Mouse (Mus musculus) embryonic fibroblast, embryonic 13.5 days (primary cell): ENCODE data around the gene Hoxc6. TPM values are rescaled to one million over a fixed set of nuclear protein-coding genes. Genes with fewer than 3 reads are reported as not detected.

ENCODE experiments used
- H3K27ac ChIP-seq: 2 replicates; pipeline ENCODE4 v1.5.1; 2012; ENCODE audit warnings: low read length, control low read depth, inconsistent platforms; ENCODE audit not compliant: insufficient read depth
- H3K4me1 ChIP-seq: 2 replicates; pipeline ENCODE4 v1.6.1; 2011; ENCODE audit warnings: low read length; ENCODE audit not compliant: control insufficient read depth, insufficient read depth
- H3K4me3 ChIP-seq: 2 replicates; pipeline ENCODE4 v1.5.1; 2011; ENCODE audit warnings: mild to moderate bottlenecking, control low read depth, low read length; ENCODE audit not compliant: insufficient read depth
- CTCF ChIP-seq: IDR thresholded peaks from 2 replicates; pipeline ENCODE4 v1.5.1; 2011; ENCODE audit warnings: mild to moderate bottlenecking, control low read depth, low read length, moderate library complexity, borderline replicate concordance; ENCODE audit not compliant: insufficient read depth
- POLR2A ChIP-seq: IDR thresholded peaks from 2 replicates; pipeline ENCODE4 v1.6.1; 2011; ENCODE audit warnings: low read depth, mild to moderate bottlenecking, control low read depth, low read length, moderate library complexity
- polyA plus RNA-seq: library from polyadenylated mRNA; stranded (reverse); fragments of >200 nt; gene quantifications from 2 replicates; pipeline ENCODE4 v1.2.4, GENCODE M21; 2011; ENCODE audit warnings: low read depth; ENCODE audit not compliant: missing spikeins, insufficient read length

Gene Hoxc6
- 42.6 and 61.8 TPM in 2 replicates for polyA plus RNA-seq

DNA sequence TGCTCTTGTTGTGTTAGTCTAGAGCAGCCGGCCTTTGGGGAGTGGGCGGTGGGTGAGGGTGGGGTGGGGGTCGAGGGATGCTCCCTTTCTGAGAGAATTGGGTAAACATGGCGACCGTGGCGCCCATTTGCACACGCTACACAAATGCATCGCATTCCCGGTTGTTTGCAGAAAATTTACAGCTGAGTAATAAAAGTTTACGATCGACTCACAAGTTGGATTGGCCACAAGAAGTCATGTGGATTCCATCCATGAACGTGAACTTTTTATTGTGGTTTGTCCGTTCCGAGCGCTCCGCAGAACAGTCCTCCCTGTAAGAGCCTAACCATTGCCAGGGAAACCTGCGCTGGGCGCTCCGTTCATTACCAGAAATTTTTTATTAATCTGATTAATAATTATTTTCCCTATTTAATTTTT is at the start of gene Hoxc6:
Hoxc6 (plus strand) TSS at position 319 of the 417 bp plus-strand sequence.
- Histone ChIP-seq H3K27ac (peak within 1 kb of the TSS; percentile 90), H3K4me1 (no peaks in the 10 kb centered on the region), H3K4me3 (peak within 1 kb of the TSS; percentile 41)
- TF ChIP-seq POLR2A (peak; percentile 78), CTCF (no peak)

DNA sequence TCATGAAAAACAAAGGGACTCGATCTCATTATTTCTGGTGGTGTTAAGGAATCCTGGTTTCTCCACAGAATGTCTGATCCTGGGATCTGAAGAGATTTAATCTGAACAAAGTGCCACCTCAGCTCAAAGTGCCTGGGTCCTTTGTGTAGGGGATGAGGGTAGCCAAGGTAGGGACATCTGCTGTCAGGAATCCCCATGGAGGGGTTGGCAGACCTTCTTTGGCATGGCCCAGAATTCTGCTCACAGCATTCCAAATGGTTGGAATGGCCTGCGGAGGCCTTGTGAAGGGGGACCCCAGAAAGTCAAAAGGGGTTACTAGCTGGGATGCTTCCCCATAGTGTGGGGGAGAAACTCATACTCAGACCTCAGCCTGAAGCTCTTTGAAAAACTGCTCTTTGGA is 49.2 kb upstream of the Hoxc6 start:
- H3K4me3 ChIP-seq, result no peak overlapping the region
- H3K27ac ChIP-seq, result no peak overlapping the region
- no peak for TF ChIP-seq CTCF
- no peak for TF ChIP-seq POLR2A
- no peaks in the 10 kb centered on the region for H3K4me1 ChIP-seq

DNA sequence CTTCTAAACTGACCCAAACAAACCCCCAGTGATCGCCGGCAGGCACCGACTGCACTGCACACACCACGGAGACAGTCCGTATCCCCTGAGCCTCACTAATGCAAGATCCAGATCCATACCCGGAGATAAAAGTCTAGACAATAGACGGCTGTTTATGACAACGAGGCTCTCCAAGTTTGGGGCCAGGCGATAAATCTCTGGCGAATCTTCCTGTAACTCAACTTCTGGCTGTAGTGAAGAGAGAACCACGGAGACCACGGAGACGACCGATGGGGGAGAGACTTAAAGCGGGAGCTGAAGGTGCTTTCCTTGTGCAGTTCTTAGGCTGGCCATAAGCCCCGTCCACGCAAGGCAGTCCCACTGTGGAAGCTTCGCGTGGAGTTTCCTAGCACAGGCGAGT is 48.4 kb upstream of the Hoxc6 start:
- TF ChIP-seq POLR2A (no peak), CTCF (no peak)
- Histone ChIP-seq H3K27ac (no peak overlapping the region), H3K4me1 (no peaks in the 10 kb centered on the region), H3K4me3 (no peak overlapping the region)

DNA sequence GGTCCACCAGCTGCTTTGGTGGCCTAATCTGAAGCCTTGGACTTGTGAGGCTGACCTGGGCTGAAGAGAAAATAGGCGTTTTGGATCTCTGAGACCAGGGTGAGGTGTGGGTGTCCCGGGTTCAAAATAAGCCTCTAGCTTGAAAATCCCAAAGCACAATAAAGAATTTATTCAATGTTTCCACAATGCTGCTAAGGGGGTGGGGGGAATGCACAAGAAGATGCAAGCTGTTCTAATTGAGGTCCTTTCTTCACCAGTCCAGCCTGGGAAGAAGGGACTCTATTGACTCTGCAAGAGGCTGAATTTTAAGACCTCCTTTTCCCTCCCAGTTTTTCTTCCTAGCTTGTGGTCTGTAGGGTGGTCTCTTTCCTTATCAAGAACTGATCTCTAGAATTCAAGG is 47.2 kb upstream of the Hoxc6 start:
- no peak for TF ChIP-seq POLR2A
- TF ChIP-seq CTCF, result no peak
- no peaks in the 10 kb centered on the region for H3K4me1 ChIP-seq
- no peak overlapping the region for H3K27ac ChIP-seq
- no peak overlapping the region for H3K4me3 ChIP-seq

DNA sequence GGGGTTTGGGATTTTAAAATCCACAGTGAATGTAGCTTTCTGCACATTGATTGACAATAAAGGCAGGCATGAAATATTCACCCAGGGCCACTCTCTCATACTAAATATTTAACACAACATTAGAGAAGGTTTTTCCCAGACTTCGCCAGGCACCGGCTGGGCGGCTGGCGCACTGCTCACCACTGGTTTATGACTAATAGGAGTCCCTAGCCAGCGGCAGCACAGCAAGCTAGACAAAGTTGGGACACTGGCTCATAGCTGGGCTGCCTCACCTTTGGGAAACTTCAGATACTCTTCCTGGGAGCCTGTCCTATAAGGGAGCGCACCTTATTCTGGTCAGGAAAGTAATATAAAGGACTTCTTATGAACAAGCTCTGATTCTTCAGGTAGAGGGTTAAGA is 44.5 kb upstream of the Hoxc6 start:
- Histone ChIP-seq H3K27ac (no peak overlapping the region), H3K4me1 (no peaks in the 10 kb centered on the region), H3K4me3 (no peak overlapping the region)
- TF ChIP-seq CTCF (no peak), POLR2A (no peak)

DNA sequence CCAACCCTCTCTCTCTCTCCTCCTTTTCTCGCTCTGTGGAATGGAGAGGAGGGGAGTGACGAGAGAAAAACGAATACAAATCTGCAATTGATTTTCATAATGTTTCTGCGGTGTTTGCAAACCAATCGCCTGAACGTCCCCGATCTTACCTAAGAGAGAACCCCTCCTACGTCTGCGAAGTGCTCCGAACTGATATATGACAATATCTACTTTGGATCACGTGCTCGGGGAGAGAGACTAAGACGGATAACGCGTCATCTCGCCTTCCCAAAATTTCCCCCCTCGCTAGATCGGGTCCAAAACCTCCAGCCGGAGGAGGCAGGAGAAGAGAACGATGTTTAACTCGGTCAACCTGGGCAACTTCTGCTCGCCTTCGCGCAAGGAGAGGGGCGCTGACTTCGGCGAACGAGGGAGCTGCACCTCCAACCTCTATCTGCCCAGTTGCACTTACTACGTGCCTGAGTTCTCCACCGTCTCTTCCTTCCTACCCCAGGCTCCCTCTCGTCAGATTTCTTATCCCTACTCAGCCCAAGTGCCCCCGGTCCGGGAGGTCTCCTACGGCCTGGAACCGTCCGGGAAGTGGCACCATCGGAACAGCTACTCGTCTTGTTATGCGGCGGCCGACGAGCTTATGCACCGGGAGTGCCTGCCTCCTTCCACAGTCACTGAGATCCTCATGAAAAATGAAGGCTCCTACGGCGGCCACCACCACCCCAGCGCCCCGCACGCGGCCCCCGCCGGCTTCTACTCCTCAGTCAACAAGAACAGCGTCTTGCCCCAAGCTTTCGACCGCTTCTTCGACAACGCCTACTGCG is 43.7 kb upstream of the Hoxc6 start, which contains the start of gene Hoxc11:
Hoxc11 (plus strand) TSS at position 236 of the 815 bp plus-strand sequence.
- peak within 1 kb of the TSS; percentile 21; the same call in 1 of the 2 replicates for H3K4me3 ChIP-seq
- no peak within 1 kb of the TSS for H3K27ac ChIP-seq

DNA sequence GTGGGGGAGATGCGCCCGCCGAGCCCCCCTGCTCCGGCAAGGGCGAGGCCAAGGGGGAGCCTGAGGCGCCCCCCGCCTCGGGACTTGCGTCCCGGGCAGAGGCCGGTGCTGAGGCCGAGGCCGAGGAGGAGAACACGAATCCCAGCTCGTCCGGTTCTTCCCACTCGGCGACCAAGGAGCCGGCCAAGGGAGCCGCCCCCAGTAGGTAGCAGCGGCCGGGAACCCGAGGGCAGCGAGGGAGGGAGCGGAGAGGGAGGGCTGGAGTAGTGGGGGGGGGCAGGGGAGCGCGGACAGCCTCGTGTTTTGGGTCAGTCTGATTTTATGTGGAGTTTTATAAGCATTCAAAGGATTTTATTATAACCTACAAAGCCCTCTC is 43.1 kb upstream of the Hoxc6 start:
- Histone ChIP-seq H3K4me1 (no peaks in the 10 kb centered on the region), H3K27ac (no peak overlapping the region), H3K4me3 (peak overlapping the region; percentile 21; the same call in 1 of the 2 replicates)
- TF ChIP-seq POLR2A (no peak), CTCF (no peak)

More for the DNA sequence above, 43.7 kb upstream of the Hoxc6 start, which contains the start of gene Hoxc11:
- no peak for TF ChIP-seq CTCF
- no peak for TF ChIP-seq POLR2A
- no peaks in the 10 kb centered on the region for H3K4me1 ChIP-seq

DNA sequence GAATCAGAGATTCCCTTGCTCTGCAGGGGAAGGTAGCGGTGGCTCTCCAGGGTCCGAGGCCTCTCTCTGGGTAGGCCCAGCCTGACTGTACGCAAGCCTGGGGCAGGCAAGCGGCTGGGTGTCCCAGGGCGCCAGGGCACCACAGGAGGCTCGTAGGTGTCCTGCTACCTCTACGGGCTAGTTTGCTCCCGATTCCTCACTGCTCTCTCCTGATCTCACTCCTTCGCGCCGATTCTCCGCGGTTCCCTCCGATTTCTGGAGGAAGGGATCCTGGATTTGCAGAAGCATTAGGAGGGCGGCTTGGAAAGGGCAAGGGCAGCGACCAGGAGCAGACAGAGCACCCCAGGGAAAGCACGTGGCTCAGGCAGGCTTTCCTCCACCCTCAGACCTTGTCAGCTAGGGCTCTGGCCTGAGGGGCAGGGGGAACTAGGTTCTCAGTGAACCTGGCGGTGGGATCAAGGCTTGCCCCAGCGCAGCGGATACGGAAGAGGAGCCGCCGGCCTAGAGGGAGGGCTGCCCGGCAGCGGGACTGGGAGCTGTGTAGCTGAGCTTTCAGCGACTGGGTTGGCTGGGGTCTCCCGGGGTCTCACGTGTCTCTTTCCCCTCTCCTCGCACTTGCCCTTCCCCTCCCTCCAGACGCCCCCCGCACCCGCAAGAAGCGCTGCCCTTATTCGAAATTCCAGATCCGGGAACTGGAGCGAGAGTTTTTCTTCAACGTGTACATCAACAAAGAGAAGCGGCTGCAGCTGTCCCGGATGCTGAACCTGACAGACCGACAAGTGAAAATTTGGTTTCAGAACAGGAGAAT is 42.0 kb upstream of the Hoxc6 start:
- Histone ChIP-seq H3K4me1 (no peaks in the 10 kb centered on the region), H3K4me3 (no peak overlapping the region; the same call in 1 of the 2 replicates), H3K27ac (no peak overlapping the region)
- TF ChIP-seq CTCF, result no peak
- TF ChIP-seq POLR2A, result no peak

DNA sequence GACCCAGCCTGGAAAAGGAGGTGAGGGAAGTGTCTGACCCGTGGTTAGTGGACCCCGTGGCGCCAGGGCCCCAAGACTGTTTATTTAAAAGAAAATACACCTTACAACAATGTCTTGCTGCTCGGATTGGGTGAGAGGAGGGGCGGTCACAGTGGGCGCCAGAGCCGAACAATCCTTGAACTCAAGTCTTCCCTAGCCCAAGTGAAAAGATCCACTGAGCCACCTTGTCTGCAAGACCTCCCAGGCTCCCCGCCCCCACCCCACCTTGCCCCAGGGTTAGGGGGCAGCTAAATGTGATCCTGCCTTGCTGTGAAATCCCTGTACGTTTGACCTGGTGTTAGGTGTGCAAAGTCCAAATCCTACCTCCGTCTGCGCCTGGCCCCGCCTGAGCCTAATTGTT is 41.2 kb upstream of the Hoxc6 start:
- Histone ChIP-seq H3K4me1 (no peaks in the 10 kb centered on the region), H3K27ac (no peak overlapping the region), H3K4me3 (no peak overlapping the region)
- TF ChIP-seq CTCF (no peak), POLR2A (no peak)

DNA sequence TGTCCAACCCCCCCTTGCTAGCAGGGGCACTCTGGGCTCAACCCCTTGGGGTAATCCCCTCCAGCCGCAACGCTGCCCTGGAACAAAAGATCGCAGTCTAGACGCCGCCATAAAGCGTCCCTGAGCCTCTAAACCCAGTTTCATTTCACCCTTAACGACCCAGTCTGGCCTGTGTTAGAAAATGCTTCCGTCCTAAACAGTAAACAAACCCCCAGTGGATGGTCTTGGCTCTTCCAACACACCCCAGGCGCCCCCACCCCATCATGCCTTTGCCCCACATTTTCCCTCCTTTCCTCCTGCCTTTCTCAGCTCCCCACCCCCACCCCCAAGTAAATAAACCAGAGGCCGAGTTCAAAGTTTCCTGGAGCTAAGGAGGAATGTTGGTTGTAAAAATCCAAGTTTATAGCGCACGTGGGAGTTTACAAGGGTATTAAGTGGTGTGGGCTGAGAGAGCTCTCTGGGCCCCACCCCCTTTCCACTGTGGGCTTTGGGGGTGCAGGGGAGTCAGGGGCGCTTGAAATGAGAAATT is 38.3 kb upstream of the Hoxc6 start:
- no peak overlapping the region for H3K4me3 ChIP-seq
- H3K4me1 ChIP-seq, result no peaks in the 10 kb centered on the region
- TF ChIP-seq CTCF, result no peak
- TF ChIP-seq POLR2A, result no peak
- peak overlapping the region; percentile 41; the same call in 1 of the 2 replicates for H3K27ac ChIP-seq
